Mouse (Mus musculus) small intestine, adult 2 months (tissue): ENCODE results near the gene Mall. TPM values are rescaled to one million over a fixed set of nuclear protein-coding genes. Genes with fewer than 3 reads are reported as not detected.

Experiments
- H3K27ac ChIP-seq: fragments of 200-500 bp; 2 replicates; pipeline ENCODE4 v1.5.1; 2012; ENCODE audit warnings: low read depth, low read length, control low read depth, inconsistent platforms; ENCODE audit not compliant: insufficient read depth
- H3K27me3 ChIP-seq: fragments of 200-500 bp; 2 replicates; pipeline ENCODE4 v1.6.1; 2012; ENCODE audit warnings: mild to moderate bottlenecking, moderate library complexity, low read length, inconsistent platforms; ENCODE audit not compliant: control insufficient read depth, insufficient read depth
- H3K36me3 ChIP-seq: fragments of 200-500 bp; 2 replicates; pipeline ENCODE4 v1.6.1; 2012; ENCODE audit warnings: mild to moderate bottlenecking, low read length, control low read depth, inconsistent platforms; ENCODE audit not compliant: control insufficient read depth, insufficient read depth
- H3K4me1 ChIP-seq: fragments of 200-500 bp; 2 replicates; pipeline ENCODE4 v1.6.1; 2012; ENCODE audit warnings: low read length, inconsistent platforms, mixed read lengths; ENCODE audit not compliant: control insufficient read depth, insufficient read depth, insufficient read length
- H3K4me3 ChIP-seq: fragments of 200-500 bp; 2 replicates; pipeline ENCODE4 v1.5.1; 2012; ENCODE audit warnings: low read depth, mild to moderate bottlenecking, control low read depth, inconsistent platforms, low read length, moderate library complexity
- CTCF ChIP-seq: fragments of 200-500 bp; IDR thresholded peaks from 2 replicates; pipeline ENCODE4 v1.5.1; 2012; ENCODE audit warnings: low read depth, mild to moderate bottlenecking, control low read depth, inconsistent platforms, low read length, moderate library complexity, mixed read lengths; ENCODE audit not compliant: insufficient replicate concordance, insufficient read length; ENCODE audit errors: extremely low read depth
- POLR2A ChIP-seq: fragments of 200-500 bp; IDR thresholded peaks from 2 replicates; pipeline ENCODE4 v1.6.1; 2012; ENCODE audit warnings: low read depth, mild to moderate bottlenecking, control low read depth, inconsistent platforms, low read length, moderate library complexity
- WGBS: fragments of 180-500 bp; shearing (Covaris S2); methylation state at CpG from one replicate; pipeline ENCODE4 v1.1.7; 2018; 5-methylcytosine and 5-hydroxymethylcytosine counted together
- polyA plus RNA-seq: library from polyadenylated mRNA; depleted of rRNA; stranded (reverse); fragments of >200 nt; gene quantifications from 2 replicates; pipeline ENCODE4 v1.2.3, GENCODE M21; 2012

Gene Mall
- polyA plus RNA-seq, 1 experiment, result 503 TPM

GRCm38 (mm10) chr2:127759157-127759880, 29.6 kb upstream of the Mall start:
- no peaks in the 10 kb centered on the region for H3K27me3 ChIP-seq
- 0 out of 2 replicates have a peak, but pooled peaks cover 2% of the 10 kb centered on the region for H3K36me3 ChIP-seq
- peaks cover 4% of the 10 kb centered on the region for H3K4me1 ChIP-seq
- no peak overlapping the region for H3K27ac ChIP-seq
- WGBS, result 45% methylated on average over 5 of the region's 5 CpGs
- no peak for TF ChIP-seq POLR2A
- no peak for TF ChIP-seq CTCF
- H3K4me3 ChIP-seq, result no peak overlapping the region

DNA sequence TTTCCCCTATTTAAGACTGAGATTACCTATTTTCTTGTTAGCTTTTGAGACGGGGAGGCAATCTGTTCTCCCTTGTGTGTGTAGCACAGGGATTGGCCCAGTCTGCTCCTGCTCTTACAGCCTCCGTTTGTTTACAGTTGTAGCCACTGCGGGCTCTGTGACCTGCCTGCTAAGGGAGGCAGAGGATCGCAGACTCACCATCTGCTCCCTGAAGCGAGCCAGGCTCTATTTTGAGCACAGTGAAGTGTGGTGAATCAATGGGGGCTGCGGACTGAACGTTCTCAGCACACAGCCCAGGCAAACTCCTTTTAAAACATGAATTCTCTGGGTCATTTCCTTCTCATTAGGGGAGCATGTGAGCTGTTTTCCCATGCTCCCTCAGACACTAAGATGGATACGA, 27.4 kb upstream of the Mall start:
- WGBS, result 69% methylated on average over 8 of the region's 8 CpGs
- Histone ChIP-seq H3K4me1 (peaks cover 4% of the 10 kb centered on the region), H3K36me3 (no peaks in the 10 kb centered on the region), H3K27me3 (no peaks in the 10 kb centered on the region), H3K27ac (no peak overlapping the region), H3K4me3 (no peak overlapping the region)
- TF ChIP-seq POLR2A (no peak), CTCF (no peak)

- H3K4me3 ChIP-seq, result no peak overlapping the region
- WGBS, result 91% methylated on average over 4 of the region's 4 CpGs
- H3K27me3 ChIP-seq, result no peaks in the 10 kb centered on the region
- no peak overlapping the region for H3K27ac ChIP-seq
- TF ChIP-seq CTCF, result no peak
- no peak for TF ChIP-seq POLR2A
- H3K4me1 ChIP-seq, result peaks cover 1% of the 10 kb centered on the region
- no peaks in the 10 kb centered on the region for H3K36me3 ChIP-seq
Measured at GRCm38 (mm10) chr2:127754113-127754512, 24.4 kb upstream of the Mall start.

- Histone ChIP-seq H3K27me3 (no peaks in the 10 kb centered on the region), H3K4me1 (no peaks in the 10 kb centered on the region), H3K27ac (no peak overlapping the region), H3K36me3 (no peaks in the 10 kb centered on the region), H3K4me3 (no peak overlapping the region)
- TF ChIP-seq POLR2A, result no peak
- no peak for TF ChIP-seq CTCF
- 76% methylated on average over 11 of the region's 11 CpGs for WGBS
Measured at GRCm38 (mm10) chr2:127751849-127752610, 22.3 kb upstream of the Mall start.

- H3K4me3 ChIP-seq, result no peak overlapping the region
- 44% methylated on average over 1 of the region's 1 CpGs for WGBS
- H3K4me1 ChIP-seq, result no peaks in the 10 kb centered on the region
- no peaks in the 10 kb centered on the region for H3K36me3 ChIP-seq
- no peak for TF ChIP-seq POLR2A
- no peak overlapping the region for H3K27ac ChIP-seq
- H3K27me3 ChIP-seq, result no peaks in the 10 kb centered on the region
Measured at GRCm38 (mm10) chr2:127749376-127749775, 19.6 kb upstream of the Mall start.

DNA sequence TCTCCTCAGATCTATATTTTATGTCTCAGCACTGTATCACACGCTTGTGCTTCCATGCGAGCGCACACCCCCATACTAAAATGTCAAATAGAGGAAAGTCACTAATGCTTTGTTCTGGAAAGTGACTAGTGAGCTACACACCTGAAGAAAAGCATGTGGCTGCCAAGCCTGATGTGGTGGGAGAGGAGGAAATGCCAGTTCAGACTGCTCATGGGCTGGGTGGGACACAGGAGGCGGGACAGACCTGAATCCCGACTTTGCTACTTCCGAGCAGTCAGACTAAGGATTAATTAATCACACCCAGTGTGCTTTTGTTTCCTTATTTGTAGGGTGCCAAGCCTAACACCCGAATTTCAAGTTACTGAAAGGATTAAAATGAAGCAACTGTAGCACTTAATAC, 18.6 kb upstream of the Mall start:
- WGBS, result 66% methylated on average over 7 of the region's 7 CpGs
- Histone ChIP-seq H3K27me3 (no peaks in the 10 kb centered on the region), H3K27ac (no peak overlapping the region), H3K4me1 (no peaks in the 10 kb centered on the region), H3K36me3 (no peaks in the 10 kb centered on the region), H3K4me3 (no peak overlapping the region)
- no peak for TF ChIP-seq CTCF
- no peak for TF ChIP-seq POLR2A

DNA sequence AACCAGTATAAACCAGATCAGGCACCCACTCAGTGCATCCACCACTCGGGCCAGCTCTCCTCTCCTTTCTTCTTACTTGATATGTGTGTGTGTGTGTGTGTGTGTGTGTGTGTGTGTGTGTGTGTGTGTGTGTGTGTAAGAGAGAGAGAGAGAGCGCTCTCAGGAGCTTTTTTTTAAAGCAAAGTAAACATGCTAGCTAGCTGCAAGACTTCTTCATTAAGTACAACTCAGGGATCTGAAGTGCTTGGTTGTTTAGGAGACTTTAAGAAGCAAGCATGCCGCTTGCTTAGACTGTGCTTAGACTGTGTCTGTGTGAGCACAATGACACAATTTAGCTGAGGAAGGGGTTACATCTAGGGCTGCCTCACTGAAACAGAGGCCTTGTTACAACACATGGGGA, 12.9 kb upstream of the Mall start:
- Histone ChIP-seq H3K36me3 (no peaks in the 10 kb centered on the region), H3K27ac (no peak overlapping the region), H3K27me3 (no peaks in the 10 kb centered on the region), H3K4me1 (peaks cover 6% of the 10 kb centered on the region), H3K4me3 (no peak overlapping the region)
- TF ChIP-seq POLR2A (no peak), CTCF (no peak)
- WGBS, result 87% methylated on average over 3 of the region's 3 CpGs
